Mouse (Mus musculus): ENCODE measurements at regions not wholly inside any gene's neighbourhood (a gene's known extent, or its start where the extent isn't known, plus 50 kb on each side); places are given as distances from the start of the nearest gene placed in this dataset.

GRCm38 (mm10) chr4:114300390-114301012, 106.0 kb upstream of the Trabd2b start:
- Histone ChIP-seq H3K79me2 (replicated peaks; ENCODE audit: control insufficient read depth, extremely low read depth, insufficient read depth, poor library complexity, severe bottlenecking) (no peaks in the 10 kb centered on the region), H3K9ac (ENCODE audit: insufficient read depth, low read depth) (no peak overlapping the region), H3K27ac (ENCODE audit: insufficient read depth, low read depth) (no peak overlapping the region), H3K36me3 (replicated peaks in 1 of 2; ENCODE audit: control insufficient read depth in 1 of 2, insufficient read depth in 1 of 2, low read length in 1 of 2) (no peaks in the 10 kb centered on the region), H3K9me3 (replicated peaks; ENCODE audit: low read length) (no peaks in the 10 kb centered on the region), H3K4me2 (ENCODE audit: insufficient read depth, low read depth, poor library complexity, severe bottlenecking) (no peak overlapping the region), H3K27me3 (replicated peaks) (no peaks in the 10 kb centered on the region), H3K4me1 (ENCODE audit: control insufficient read depth in 1 of 2, insufficient read depth in 2 of 2) (no peaks in the 10 kb centered on the region), H3K4me3 (replicated peaks in 1 of 3; ENCODE audit: low read depth in 2 of 3, low read length in 2 of 3, poor library complexity in 1 of 3) (no peak overlapping the region)
- in situ Hi-C loops (cut with MboI; ENCODE audit: low pct_ligation_motif_present, low pct_unique_long_range_greater_than_20kb, low sequenced_read_pairs) (no loop called here), dilution Hi-C loops (cut with MboI; ENCODE audit: extremely low pct_ligation_motif_present, extremely low pct_unique_long_range_greater_than_20kb, low sequenced_read_pairs) (no loop called here)
- no peak for TF ChIP-seq MEF2A (IDR thresholded peaks at IDR 0.05; ENCODE audit: borderline replicate concordance, low read depth, low read length)
- peak; percentile 17 for TF ChIP-seq RAD21 (IDR thresholded peaks at IDR 0.05; ENCODE audit: low read depth, low read length)
- TF ChIP-seq ZMIZ1 (IDR thresholded peaks at IDR 0.05; ENCODE audit: low read depth, low read length) = no peak
- no peak for TF ChIP-seq USF2 (conservative IDR thresholded peaks at IDR 0.05; ENCODE audit: low read depth, low read length)
- TF ChIP-seq CTCF (conservative IDR thresholded peaks at IDR 0.05 in 1 of 2, IDR thresholded peaks at IDR 0.05 in 1 of 2; ENCODE audit: low read depth in 2 of 2, low read length in 2 of 2) = peak; percentile 16 to 36; a peak in 2 of 4 replicates
- TF ChIP-seq ETS1 (conservative IDR thresholded peaks at IDR 0.05; ENCODE audit: low read depth, low read length) = no peak
- TF ChIP-seq HCFC1 (IDR thresholded peaks at IDR 0.05; ENCODE audit: low read depth, low read length) = no peak
- peak; percentile 5 for DNase-seq (ENCODE audit: extremely low read depth)

- Histone ChIP-seq H3K36me3 (replicated peaks in 1 of 2; ENCODE audit: control insufficient read depth in 1 of 2, insufficient read depth in 1 of 2, low read length in 1 of 2) (no peaks in the 10 kb centered on the region), H3K9me3 (replicated peaks; ENCODE audit: low read length) (no peaks in the 10 kb centered on the region), H3K4me3 (replicated peaks in 1 of 3; ENCODE audit: low read depth in 2 of 3, low read length in 2 of 3, poor library complexity in 1 of 3) (no peak overlapping the region), H3K79me2 (replicated peaks; ENCODE audit: control insufficient read depth, extremely low read depth, insufficient read depth, poor library complexity, severe bottlenecking) (no peaks in the 10 kb centered on the region), H3K9ac (ENCODE audit: insufficient read depth, low read depth) (no peak overlapping the region), H3K27ac (ENCODE audit: insufficient read depth, low read depth) (no peak overlapping the region), H3K4me1 (ENCODE audit: control insufficient read depth in 1 of 2, insufficient read depth in 2 of 2) (no peaks in the 10 kb centered on the region), H3K4me2 (ENCODE audit: insufficient read depth, low read depth, poor library complexity, severe bottlenecking) (no peak overlapping the region), H3K27me3 (replicated peaks) (no peaks in the 10 kb centered on the region)
- DNase-seq (ENCODE audit: extremely low read depth) = no peak
- in situ Hi-C loops (cut with MboI; ENCODE audit: low pct_ligation_motif_present, low pct_unique_long_range_greater_than_20kb, low sequenced_read_pairs) (no loop called here), dilution Hi-C loops (cut with MboI; ENCODE audit: extremely low pct_ligation_motif_present, extremely low pct_unique_long_range_greater_than_20kb, low sequenced_read_pairs) (no loop called here)
- no peak for TF ChIP-seq HCFC1 (IDR thresholded peaks at IDR 0.05; ENCODE audit: low read depth, low read length)
- no peak for TF ChIP-seq USF1 (IDR thresholded peaks at IDR 0.05; ENCODE audit: low read depth, low read length)
- no peak for TF ChIP-seq CHD2 (IDR thresholded peaks at IDR 0.05; ENCODE audit: low read length)
- no peak for TF ChIP-seq ZNF384 (IDR thresholded peaks at IDR 0.05; ENCODE audit: low read depth, low read length)
- no peak for TF ChIP-seq ZC3H11A (IDR thresholded peaks at IDR 0.05; ENCODE audit: low read depth, low read length)
- no peak for TF ChIP-seq EP300 (IDR thresholded peaks at IDR 0.05; ENCODE audit: low read length)
- no peak for TF ChIP-seq JUN (IDR thresholded peaks at IDR 0.05; ENCODE audit: insufficient read depth, low read depth, low read length)
- TF ChIP-seq GABPA (IDR thresholded peaks at IDR 0.05; ENCODE audit: insufficient replicate concordance, low read depth, low read length) = no peak
- no peak for TF ChIP-seq RAD21 (IDR thresholded peaks at IDR 0.05; ENCODE audit: low read depth, low read length)
- no peak for TF ChIP-seq TCF12 (IDR thresholded peaks at IDR 0.05; ENCODE audit: low read depth, low read length)
- no peak for TF ChIP-seq BHLHE40 (IDR thresholded peaks at IDR 0.05; ENCODE audit: low read depth, low read length)
- TF ChIP-seq KAT2A (IDR thresholded peaks at IDR 0.05; ENCODE audit: insufficient replicate concordance, low read length) = no peak
- no peak for TF ChIP-seq POLR2AphosphoS2 (IDR thresholded peaks at IDR 0.05; ENCODE audit: low read depth, low read length)
- no peak for TF ChIP-seq ZKSCAN1 (IDR thresholded peaks at IDR 0.05; ENCODE audit: borderline replicate concordance, low read depth, low read length)
Measured at GRCm38 (mm10) chr4:114304654-114305053, 101.9 kb upstream of the Trabd2b start.
